Comparison of ENCODE assay signal across 15 mouse cellular contexts in genomic region chr1:177518897-177519513, GRCm38 (mm10).
DNase-seq lines count a peak whose midpoint lies in the region; ATAC-seq and TF ChIP-seq lines count a peak whose summit lies in the region.
"Had no signal": no experiment of that assay in that cellular context is flagged by ENCODE, and none has a peak within 500 bp of the region (broad histone marks: within the 10 kb centered on the region; RNA-seq: fewer than 3 reads in every experiment).

No protein-coding gene starts in this region.

- no peak for TF ChIP-seq POLR2A in cerebellum, adult 2 months (IDR thresholded peaks at IDR 0.05; ENCODE audit: borderline replicate concordance, insufficient read depth, low read length)

- no peaks in the 10 kb centered on the region for H3K27me3 ChIP-seq in forebrain, embryonic 11.5 days (ENCODE audit: control insufficient read depth, insufficient read depth, low read length)
- H3K27me3 ChIP-seq in hindbrain, embryonic 16.5 days (replicated peaks; ENCODE audit: control insufficient read depth, insufficient read depth, low read length), result no peaks in the 10 kb centered on the region
- no peaks in the 10 kb centered on the region for H3K27me3 ChIP-seq in midbrain, embryonic 15.5 days (replicated peaks)
- no peaks in the 10 kb centered on the region for H3K27me3 ChIP-seq in cerebellum, adult 2 months (ENCODE audit: control insufficient read depth, insufficient read depth, low read length)
- H3K27me3 ChIP-seq: heart, embryonic 13.5 days; liver, embryonic 15.5 days; Patski; stomach, embryonic 15.5 days had no signal

- no peak overlapping the region for H3K27ac ChIP-seq in forebrain, embryonic 11.5 days (ENCODE audit: low read depth, low read length)
- H3K27ac ChIP-seq in hindbrain, embryonic 16.5 days (ENCODE audit: low read depth, low read length), result no peak overlapping the region
- H3K27ac ChIP-seq in midbrain, embryonic 15.5 days, result no peak overlapping the region
- H3K27ac ChIP-seq in cerebellum, adult 2 months (ENCODE audit: insufficient read depth, low read length), result no peak overlapping the region
- H3K27ac ChIP-seq: heart, embryonic 13.5 days; liver, embryonic 15.5 days; stomach, embryonic 15.5 days had no signal

- no peak for ATAC-seq in forebrain, embryonic 11.5 days (replicated peaks; ENCODE audit: low FRiP score)
- ATAC-seq in hindbrain, embryonic 16.5 days, result peak; percentile 63; the same call in 1 of the 2 replicates
- peak; percentile 83 for ATAC-seq in midbrain, embryonic 15.5 days (replicated peaks)
- ATAC-seq: CD4-positive, CD25-positive, alpha-beta regulatory T cell, adult 4 months; Patski had no signal

- DNase-seq in embryo, embryonic 11 days, result peak; percentile 80
- peak; percentile 63 for DNase-seq in forebrain, embryonic 11.5 days (ENCODE audit: low spot score)
- DNase-seq in cerebellum, adult 2 months, result no peak
- no peak for DNase-seq in layer of hippocampus, adult 11-12 months (ENCODE audit: low spot score)
- no peak for DNase-seq in thymus, postnatal 10 days (ENCODE audit: low spot score in 2 of 2)
- DNase-seq in lung, postnatal 25 days (ENCODE audit: low spot score), result no peak
- DNase-seq: cerebellum, postnatal 10 days; kidney, adult 11 months had no signal

- H3K4me3 ChIP-seq in forebrain, embryonic 11.5 days (ENCODE audit: low read depth, low read length), result no peak overlapping the region
- H3K4me3 ChIP-seq in hindbrain, embryonic 16.5 days (ENCODE audit: low read length), result no peak overlapping the region
- no peak overlapping the region for H3K4me3 ChIP-seq in midbrain, embryonic 15.5 days
- H3K4me3 ChIP-seq in cerebellum, adult 2 months (replicated peaks; ENCODE audit: insufficient read depth, low read depth, low read length), result no peak overlapping the region
- H3K4me3 ChIP-seq: heart, embryonic 13.5 days; liver, embryonic 15.5 days; stomach, embryonic 15.5 days had no signal

- 40% methylated on average over 13 of the region's 13 CpGs for WGBS in forebrain, embryonic 11.5 days
- 19% methylated on average over 13 of the region's 13 CpGs for WGBS in hindbrain, embryonic 16.5 days
- 31% methylated on average over 13 of the region's 13 CpGs for WGBS in midbrain, embryonic 15.5 days
- WGBS in cerebellum, adult 2 months, result 77% methylated on average over 13 of the region's 13 CpGs

- H3K4me1 ChIP-seq in forebrain, embryonic 11.5 days (replicated peaks; ENCODE audit: control insufficient read depth, insufficient read depth, low read length), result peaks cover 16% of the 10 kb centered on the region
- H3K4me1 ChIP-seq in hindbrain, embryonic 16.5 days (ENCODE audit: control insufficient read depth, insufficient read depth, low read depth, low read length), result peaks cover 11% of the 10 kb centered on the region
- peaks cover 16% of the 10 kb centered on the region for H3K4me1 ChIP-seq in midbrain, embryonic 15.5 days
- no peaks in the 10 kb centered on the region for H3K4me1 ChIP-seq in cerebellum, adult 2 months (ENCODE audit: control insufficient read depth, insufficient read depth, low read length)
- H3K4me1 ChIP-seq: heart, embryonic 13.5 days; liver, embryonic 15.5 days; stomach, embryonic 15.5 days had no signal

- no peak overlapping the region for H3K9ac ChIP-seq in forebrain, embryonic 11.5 days (ENCODE audit: low read length)
- no peak overlapping the region for H3K9ac ChIP-seq in hindbrain, embryonic 16.5 days (ENCODE audit: low read depth, low read length)
- H3K9ac ChIP-seq in midbrain, embryonic 15.5 days, result no peak overlapping the region
- H3K9ac ChIP-seq: heart, embryonic 13.5 days; liver, embryonic 15.5 days; stomach, embryonic 15.5 days had no signal

- H3K4me2 ChIP-seq in forebrain, embryonic 11.5 days (ENCODE audit: low read depth, low read length, severe bottlenecking), result no peak overlapping the region
- peak overlapping the region; percentile 19 for H3K4me2 ChIP-seq in hindbrain, embryonic 16.5 days (ENCODE audit: low read length)
- peak overlapping the region; percentile 14; the same call in 1 of the 2 replicates for H3K4me2 ChIP-seq in midbrain, embryonic 15.5 days
- H3K4me2 ChIP-seq: heart, embryonic 13.5 days; liver, embryonic 15.5 days; stomach, embryonic 15.5 days had no signal

- no peaks in the 10 kb centered on the region for H3K36me3 ChIP-seq in forebrain, embryonic 11.5 days (ENCODE audit: control insufficient read depth, insufficient read depth, low read length)
- H3K36me3 ChIP-seq in hindbrain, embryonic 16.5 days (ENCODE audit: control insufficient read depth, insufficient read depth, low read length), result no peaks in the 10 kb centered on the region
- H3K36me3 ChIP-seq in midbrain, embryonic 15.5 days (replicated peaks), result no peaks in the 10 kb centered on the region
- H3K36me3 ChIP-seq: heart, embryonic 13.5 days; liver, embryonic 15.5 days; stomach, embryonic 15.5 days had no signal

- no peaks in the 10 kb centered on the region for H3K9me3 ChIP-seq in forebrain, embryonic 11.5 days (ENCODE audit: control insufficient read depth, low read length)
- H3K9me3 ChIP-seq in hindbrain, embryonic 16.5 days (ENCODE audit: control insufficient read depth, low read length), result no peaks in the 10 kb centered on the region
- no peaks in the 10 kb centered on the region for H3K9me3 ChIP-seq in midbrain, embryonic 15.5 days
- H3K9me3 ChIP-seq: heart, embryonic 13.5 days; liver, embryonic 15.5 days; stomach, embryonic 15.5 days had no signal

- TF ChIP-seq CTCF in cerebellum, adult 2 months (IDR thresholded peaks at IDR 0.05; ENCODE audit: borderline replicate concordance, insufficient read depth, low read depth, low read length), result no peak

Comparison
In these comparisons a context has a peak if more than half of its experiments do, and no peak if none do; other contexts are left out.
1. DNase-seq: peak in embryo, embryonic 11 days (single experiment) and forebrain, embryonic 11.5 days (single experiment); none in cerebellum, adult 2 months (0 of 2), layer of hippocampus, adult 11-12 months (single experiment), thymus, postnatal 10 days (0 of 2) and lung, postnatal 25 days (single experiment).